Mouse (Mus musculus): ENCODE results near the gene Ccdc12.

DNA sequence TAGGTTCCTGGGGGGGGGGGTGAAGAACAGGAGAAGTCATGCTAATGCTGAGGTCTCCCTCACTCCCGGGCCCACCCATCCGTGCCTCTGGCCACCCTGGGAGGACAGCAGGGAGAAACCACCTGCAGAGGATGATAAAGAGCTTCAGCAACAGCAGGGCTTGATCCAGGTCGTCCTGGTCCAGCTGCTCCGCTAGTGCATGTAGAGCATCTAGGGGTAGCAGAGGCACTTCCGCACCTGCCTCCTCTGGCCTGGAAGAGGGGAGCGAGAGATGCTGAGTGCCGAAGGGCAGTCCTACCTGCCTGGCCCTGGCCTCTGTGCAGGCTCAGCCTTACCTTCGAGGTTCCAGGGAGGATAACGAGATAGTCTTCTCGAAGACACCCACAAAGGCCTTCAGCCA is 12.0 kb upstream of the Ccdc12 start:
- TF ChIP-seq CTCF (IDR thresholded peaks at IDR 0.05; ENCODE audit: low read depth, low read length) = no peak
- TF ChIP-seq POLR2A (IDR thresholded peaks at IDR 0.05; ENCODE audit: borderline replicate concordance, low read depth, low read length) = no peak

All from bone marrow macrophage, adult 2 months (primary cell).